Mouse (Mus musculus): ENCODE measurements around the gene Cyfip1. TPM values are rescaled to one million over a fixed set of nuclear protein-coding genes. Genes with fewer than 3 reads are reported as not detected.
"Not testable (repeated sequence)": the region's sequence is repeated elsewhere in the genome, so short reads cannot be mapped to it uniquely, and the experiment has no call there.

Cyfip1 gene
- total RNA-seq, 4 experiments from 2014 or later = 76.0 to 93.3 (median 80.9) TPM

- no peak for DNase-seq
Observed at GRCm38 (mm10) chr7:55865750-55866416, 24.3 kb downstream of the Cyfip1 start.

DNA sequence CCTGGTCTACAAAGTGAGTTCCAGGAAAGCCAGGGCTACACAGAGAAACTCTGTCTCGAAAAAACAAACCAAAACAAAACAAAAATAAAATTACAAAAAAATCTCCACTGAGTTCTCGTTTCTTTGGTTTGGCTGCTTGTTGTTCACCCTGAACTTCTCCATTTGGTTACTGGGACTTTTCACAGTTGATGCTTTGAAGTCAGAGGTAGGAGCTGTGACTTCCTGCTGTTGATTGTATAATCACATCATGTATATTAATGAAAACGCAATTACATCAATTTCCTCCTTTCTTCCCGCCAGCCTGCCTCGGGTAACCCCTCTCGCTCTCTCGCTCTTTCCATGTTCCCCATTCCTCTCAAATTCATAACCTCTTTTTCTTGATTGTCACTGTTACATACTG lies 26.7 kb downstream of the Cyfip1 start:
- no peak for DNase-seq

DNA sequence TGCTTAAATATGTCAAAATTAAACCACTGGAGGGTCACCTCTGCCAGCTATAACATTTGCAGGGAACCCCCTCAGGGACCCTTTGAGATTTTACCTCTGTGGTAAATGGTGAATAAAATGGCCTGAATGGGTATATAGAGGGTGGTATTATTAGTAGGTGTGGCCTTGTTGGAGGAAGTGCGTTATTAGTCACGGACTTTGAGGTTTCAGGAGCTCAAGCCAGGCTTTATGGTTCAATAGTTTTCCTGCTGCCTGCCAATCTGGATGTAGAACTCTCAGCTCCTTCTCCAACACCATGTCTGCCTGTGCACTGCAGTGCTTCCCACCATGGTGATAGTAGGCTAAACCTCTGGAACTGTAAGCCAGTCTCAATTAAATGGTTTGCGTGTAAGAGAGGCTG lies 27.7 kb downstream of the Cyfip1 start:
- DNase-seq = no peak

DNA sequence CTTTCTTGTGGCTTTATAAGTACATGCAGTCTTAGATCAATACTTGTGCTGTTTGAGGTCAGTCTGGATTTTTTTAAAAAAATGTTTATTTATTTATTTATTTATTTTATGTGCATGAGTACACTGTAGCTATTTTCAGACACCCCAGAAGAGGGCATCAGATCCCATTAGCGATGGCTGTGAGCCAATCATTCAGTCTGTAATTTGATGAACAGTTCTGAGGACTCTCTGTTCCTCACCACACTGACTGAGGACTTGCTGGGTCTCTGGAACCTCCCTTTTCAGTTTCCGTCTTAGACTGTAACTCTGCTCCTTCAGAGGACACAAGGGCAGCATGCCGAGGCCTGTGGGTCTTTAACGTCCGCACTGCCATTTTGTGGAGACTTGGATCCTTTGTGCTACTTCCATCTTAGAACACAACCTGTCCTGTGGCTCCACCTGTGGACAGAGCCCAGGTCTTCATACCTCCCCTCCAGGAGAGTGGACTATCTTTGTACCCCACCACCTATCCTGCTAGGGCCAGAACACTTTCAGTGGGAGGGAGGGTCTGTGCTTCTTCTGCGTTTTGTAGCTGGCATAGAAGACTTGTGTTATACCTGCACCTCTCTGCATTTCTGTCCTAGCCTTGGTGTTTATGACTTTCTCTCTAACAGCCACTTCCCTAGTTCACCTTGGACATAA lies 28.9 kb downstream of the Cyfip1 start:
- no peak for DNase-seq

GRCm38 (mm10) chr7:55871476-55871875 lies 29.9 kb downstream of the Cyfip1 start:
- DNase-seq = no peak

DNA sequence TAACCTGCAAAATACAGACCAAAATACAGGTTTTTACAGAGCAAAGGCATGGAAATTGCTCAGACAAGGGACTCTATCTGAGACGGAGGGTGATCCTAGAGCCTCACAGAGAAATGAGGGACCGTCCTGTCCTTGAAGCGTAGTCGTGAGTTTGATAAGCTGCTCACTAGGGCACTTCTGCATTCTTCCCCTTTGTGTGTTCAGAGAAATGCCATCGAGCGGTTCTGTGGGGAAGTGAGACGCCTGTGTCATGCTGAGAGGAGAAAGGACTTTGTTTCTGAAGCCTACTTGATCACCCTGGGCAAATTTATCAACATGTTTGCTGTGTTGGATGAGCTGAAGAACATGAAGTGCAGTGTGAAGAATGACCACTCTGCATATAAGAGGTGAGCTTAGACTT lies 33.2 kb downstream of the Cyfip1 start:
- no peak for DNase-seq

GRCm38 (mm10) chr7:55877721-55878120 lies 36.2 kb downstream of the Cyfip1 start:
- no peak for DNase-seq

GRCm38 (mm10) chr7:55880882-55881281 lies 39.3 kb downstream of the Cyfip1 start:
- DNase-seq = no peak

DNA sequence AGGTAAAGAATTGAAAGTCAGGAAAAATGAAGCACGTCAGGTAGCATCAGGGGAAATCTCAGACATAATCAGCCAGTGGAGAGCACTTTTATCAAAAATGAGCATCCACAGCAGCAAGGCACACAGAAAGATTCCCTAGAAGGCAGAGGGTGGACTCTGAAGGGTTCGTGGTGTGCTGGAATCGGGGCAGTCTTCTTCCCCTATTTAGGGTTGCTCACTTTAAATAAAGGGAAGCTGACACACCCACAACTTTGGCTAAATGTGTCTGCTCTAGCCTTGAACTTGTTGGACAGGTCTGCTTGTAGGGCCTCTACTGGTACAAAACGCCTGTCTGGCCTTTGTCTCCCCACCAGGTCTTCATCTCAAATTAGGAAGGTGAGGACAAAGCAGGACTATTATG lies 47.1 kb downstream of the Cyfip1 start:
- no peak for DNase-seq

DNA sequence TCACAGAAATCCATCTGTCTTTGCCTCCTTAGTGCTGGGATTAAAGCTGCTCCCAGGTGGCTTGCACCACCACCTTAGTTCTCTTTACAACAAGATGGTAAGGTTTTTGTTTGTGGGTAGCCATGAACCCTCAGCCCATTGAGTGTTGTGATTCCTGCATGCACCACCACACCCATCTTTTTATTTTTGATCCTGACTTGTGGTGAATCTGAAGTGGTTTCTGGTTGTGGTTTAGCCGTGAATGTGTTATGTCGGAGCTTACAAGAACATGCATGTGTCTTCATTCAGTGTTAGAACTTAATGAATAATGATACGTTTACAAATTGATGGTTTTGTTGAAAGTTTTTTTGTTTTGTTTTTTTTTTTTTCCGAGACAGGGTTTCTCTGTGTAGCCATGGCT lies 48.5 kb downstream of the Cyfip1 start:
- no peak for DNase-seq

GRCm38 (mm10) chr7:55890731-55891130 lies 49.2 kb downstream of the Cyfip1 start:
- no peak for DNase-seq

- DNase-seq = no peak
Observed at GRCm38 (mm10) chr7:55891797-55892196, 50.3 kb downstream of the Cyfip1 start.

- peak; percentile 8 for DNase-seq
Observed at GRCm38 (mm10) chr7:55903766-55904165, 62.2 kb downstream of the Cyfip1 start.

GRCm38 (mm10) chr7:55905449-55905848 lies 63.9 kb downstream of the Cyfip1 start:
- no peak for DNase-seq

DNA sequence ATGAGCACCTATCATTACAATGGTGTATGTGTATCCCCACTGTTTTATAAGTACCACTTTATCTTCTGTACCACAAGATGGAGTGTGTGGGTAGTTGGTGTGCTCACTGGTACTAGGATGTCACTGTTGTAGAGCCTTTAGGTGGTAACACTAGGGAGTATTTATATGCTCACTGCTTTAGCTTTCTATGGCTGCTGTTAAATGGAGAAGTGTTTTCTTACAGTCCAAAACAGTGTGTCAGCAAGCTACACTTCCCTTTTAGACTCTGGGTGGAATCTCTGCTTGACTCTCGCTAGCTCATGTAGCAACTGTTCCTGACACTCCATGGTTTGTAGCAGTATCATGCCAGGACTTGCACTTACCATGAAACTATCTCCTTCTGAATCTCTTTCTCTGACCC lies 68.0 kb downstream of the Cyfip1 start:
- no peak for DNase-seq

- no peak for DNase-seq
Observed at GRCm38 (mm10) chr7:55910356-55910755, 68.8 kb downstream of the Cyfip1 start.

GRCm38 (mm10) chr7:55911371-55911770 lies 69.8 kb downstream of the Cyfip1 start:
- peak; percentile 7 for DNase-seq

- DNase-seq = no peak
Observed at GRCm38 (mm10) chr7:55912118-55912517, 70.6 kb downstream of the Cyfip1 start.

- not testable (repeated sequence) for DNase-seq
Observed at GRCm38 (mm10) chr7:55918365-55918764, 76.8 kb downstream of the Cyfip1 start.

DNA sequence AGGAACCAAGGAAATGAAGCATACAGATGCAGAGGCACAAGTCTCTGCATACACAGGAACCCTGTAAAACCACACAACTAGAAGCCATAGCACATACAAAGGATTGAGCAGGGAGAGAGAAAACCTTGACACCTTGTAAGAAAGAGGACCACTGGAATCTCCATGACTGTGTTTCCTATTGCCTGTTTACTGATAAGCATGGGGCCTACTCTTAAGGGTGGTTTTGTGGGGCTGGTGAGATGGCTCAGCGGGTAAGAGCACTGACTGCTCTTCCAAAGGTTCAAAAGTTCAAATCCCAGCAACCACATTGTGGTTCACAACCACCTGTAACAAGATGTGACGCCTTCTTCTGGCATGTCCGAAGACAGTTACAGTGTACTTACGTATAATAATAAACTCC lies 85.7 kb downstream of the Cyfip1 start:
- no peak for DNase-seq

DNA sequence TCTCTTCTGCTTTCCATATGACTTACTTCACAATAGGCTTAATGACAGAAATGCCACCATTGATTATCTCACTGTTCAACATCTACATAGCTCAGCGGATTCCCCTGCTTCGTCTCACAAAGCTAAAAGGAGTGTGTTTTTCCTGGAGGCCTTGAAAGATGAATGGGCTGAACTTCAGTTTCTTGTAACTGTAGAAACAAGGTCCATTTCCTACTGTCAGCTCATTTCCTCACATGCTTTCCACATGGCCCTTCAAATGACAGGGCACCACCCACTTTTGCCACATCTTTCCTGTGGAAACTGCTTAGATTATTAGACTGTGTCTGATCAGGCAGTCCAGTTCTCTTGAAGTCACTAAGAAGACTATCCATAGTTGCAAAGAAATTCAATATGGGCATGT lies 87.1 kb downstream of the Cyfip1 start:
- DNase-seq = no peak

DNA sequence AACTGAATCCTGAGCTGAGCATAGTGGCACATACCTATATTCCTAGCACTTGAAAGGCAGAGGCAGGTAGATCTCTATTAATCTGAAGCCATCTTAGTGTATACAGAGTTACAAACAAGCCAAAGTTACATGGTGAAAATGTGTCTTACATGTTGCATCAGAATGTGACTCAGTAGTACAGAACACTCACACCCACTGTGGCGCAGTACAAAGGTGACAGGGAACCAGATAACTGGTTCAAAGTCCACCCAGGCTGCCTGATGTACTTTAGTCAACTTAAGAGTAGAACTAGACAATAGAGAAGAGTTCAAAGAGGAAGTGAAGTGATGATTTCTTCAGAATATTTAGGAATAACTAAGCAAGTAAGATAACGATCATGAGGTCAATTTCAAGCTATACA lies 93.5 kb downstream of the Cyfip1 start:
- no peak for DNase-seq

GRCm38 (mm10) chr7:55938341-55938740 lies 96.8 kb downstream of the Cyfip1 start:
- no peak for DNase-seq

- DNase-seq = no peak
Observed at GRCm38 (mm10) chr7:55956054-55956453, 114.5 kb downstream of the Cyfip1 start.
